Mouse (Mus musculus): ENCODE results near the gene Amn.

GRCm38 (mm10) chr12:111250116-111250515 is 20.8 kb upstream of the Amn start:
- TF ChIP-seq CTCF (conservative IDR thresholded peaks at IDR 0.05; ENCODE audit: low read length) (no peak), NANOG (IDR thresholded peaks at IDR 0.05; ENCODE audit: borderline replicate concordance, low read length) (no peak), POU5F1 (IDR thresholded peaks at IDR 0.05; ENCODE audit: borderline replicate concordance, low read length) (no peak)
